ENCODE assay signal across 8 mouse cellular contexts in the genomic region with DNA sequence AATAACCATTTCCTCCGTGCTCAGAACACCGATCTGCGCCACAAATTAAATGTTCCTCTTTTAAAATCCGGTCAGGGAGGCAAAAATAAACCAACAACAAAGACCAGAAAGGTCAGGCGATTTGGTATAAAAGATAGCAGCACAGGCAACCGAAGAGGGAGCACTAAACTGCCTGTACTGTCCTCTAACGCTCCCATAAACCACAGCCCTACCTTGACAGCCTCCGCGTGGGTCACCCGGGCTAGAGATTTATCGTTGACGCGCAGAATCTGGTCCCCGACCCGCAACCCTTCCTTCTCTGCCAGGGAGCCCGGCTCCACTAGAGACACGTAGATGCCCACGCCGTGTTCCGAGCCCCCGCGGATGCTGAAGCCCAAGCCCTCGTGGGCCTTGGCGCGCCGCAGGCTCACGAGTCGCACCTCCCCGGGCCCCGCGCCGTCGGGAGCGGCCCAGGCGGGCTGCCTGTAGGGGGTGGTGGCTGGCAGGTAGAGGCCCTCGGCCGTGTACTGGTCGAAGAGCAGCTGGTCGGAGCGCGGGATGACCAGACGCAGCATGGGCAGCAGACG. TPM values are rescaled to one million over a fixed set of nuclear protein-coding genes. Genes with fewer than 3 reads are reported as not detected.
DNase-seq lines count a peak whose midpoint lies in the region; ATAC-seq lines count a peak whose summit lies in the region.

No protein-coding gene starts in this region.

- no peak for DNase-seq in heart, embryonic 10.5 days (ENCODE audit: low spot score)
- no peak for DNase-seq in heart, postnatal 4 days
- DNase-seq in forebrain, embryonic 14.5 days (ENCODE audit: low spot score): no peak
- DNase-seq in thymus, postnatal 4 days: no peak
- no peak for DNase-seq in gastrocnemius, postnatal 4 days (ENCODE audit: low spot score in 2 of 2)
- no peak for DNase-seq in layer of hippocampus, adult 18-20 months (ENCODE audit: low spot score in 2 of 2)

- peaks cover 31% of the 10 kb centered on the region for H3K4me1 ChIP-seq in heart, embryonic 10.5 days
- H3K4me1 ChIP-seq in forebrain, embryonic 14.5 days (ENCODE audit: control insufficient read depth, insufficient read depth, low read length): peaks cover 16% of the 10 kb centered on the region
- H3K4me1 ChIP-seq in liver, embryonic 12.5 days: peaks cover 19% of the 10 kb centered on the region

- no peaks in the 10 kb centered on the region for H3K36me3 ChIP-seq in heart, embryonic 10.5 days
- H3K36me3 ChIP-seq in forebrain, embryonic 14.5 days (ENCODE audit: control insufficient read depth, insufficient read depth, low read length): no peaks in the 10 kb centered on the region
- no peaks in the 10 kb centered on the region for H3K36me3 ChIP-seq in liver, embryonic 12.5 days

- peak; percentile 31 for ATAC-seq in CD4-positive, CD25-positive, alpha-beta regulatory T cell, adult 4 months
- no peak; the same call in 1 of the 2 replicates for ATAC-seq in forebrain, embryonic 14.5 days
- peak; percentile 30; the same call in 1 of the 2 replicates for ATAC-seq in liver, embryonic 12.5 days

- H3K4me2 ChIP-seq in forebrain, embryonic 14.5 days (ENCODE audit: low read length): peak overlapping the region; percentile 90
- peak overlapping the region; percentile 74 for H3K4me2 ChIP-seq in liver, embryonic 12.5 days

- 4% methylated on average over 43 of the region's 43 CpGs for WGBS in heart, embryonic 10.5 days
- WGBS in forebrain, embryonic 14.5 days: 3% methylated on average over 43 of the region's 43 CpGs
- 2% methylated on average over 43 of the region's 43 CpGs for WGBS in liver, embryonic 12.5 days (ENCODE audit: insufficient replicate concordance)

- peak overlapping the region; percentile 87 for H3K27ac ChIP-seq in heart, embryonic 10.5 days
- H3K27ac ChIP-seq in forebrain, embryonic 14.5 days (ENCODE audit: low read depth, low read length): no peak overlapping the region
- no peak overlapping the region for H3K27ac ChIP-seq in liver, embryonic 12.5 days

- peaks cover 32% of the 10 kb centered on the region for H3K27me3 ChIP-seq in heart, embryonic 10.5 days (ENCODE audit: insufficient read depth, poor library complexity, severe bottlenecking)
- H3K27me3 ChIP-seq in forebrain, embryonic 14.5 days (replicated peaks; ENCODE audit: control insufficient read depth, insufficient read depth, low read length): peaks cover 10% of the 10 kb centered on the region; the same call in 1 of the 2 replicates
- peaks cover 76% of the 10 kb centered on the region for H3K27me3 ChIP-seq in liver, embryonic 12.5 days (replicated peaks)

- H3K9ac ChIP-seq in forebrain, embryonic 14.5 days (ENCODE audit: low read length): peak overlapping the region; percentile 66
- H3K9ac ChIP-seq in liver, embryonic 12.5 days: no peak overlapping the region

- no peaks in the 10 kb centered on the region for H3K9me3 ChIP-seq in heart, embryonic 10.5 days
- H3K9me3 ChIP-seq in forebrain, embryonic 14.5 days (replicated peaks; ENCODE audit: control insufficient read depth, low read length): no peaks in the 10 kb centered on the region
- H3K9me3 ChIP-seq in liver, embryonic 12.5 days (replicated peaks): no peaks in the 10 kb centered on the region

- H3K4me3 ChIP-seq in heart, embryonic 10.5 days: peak overlapping the region; percentile 82
- H3K4me3 ChIP-seq in forebrain, embryonic 14.5 days (ENCODE audit: low read depth, low read length): peak overlapping the region; percentile 66
- peak overlapping the region; percentile 56 for H3K4me3 ChIP-seq in liver, embryonic 12.5 days

RNA-seq across cellular contexts. Expression of gene Whrn, which starts 1.3 kb away (rescaled TPM):
- polyA plus RNA-seq in heart, embryonic 10.5 days (2016; fragmentation: Nextera tagmentation; extraction: Ambion mirVana): 4.0 and 5.3 TPM in 2 replicates
- 1 to 10 TPM; 5.1 to 8.9 TPM for total RNA-seq in heart, postnatal 4 days (2021)
- 1 to 10 TPM; 3.4 to 4.0 TPM for polyA plus RNA-seq in CD4-positive, CD25-positive, alpha-beta regulatory T cell, adult 4 months (2017; shearing (Covaris generic))
- polyA plus RNA-seq in forebrain, embryonic 14.5 days (2014; fragmentation: Nextera tagmentation; extraction: Ambion mirVana): 4.1 and 5.0 TPM in 2 replicates
- polyA plus RNA-seq in liver, embryonic 12.5 days (2016; fragmentation: Nextera tagmentation; extraction: Ambion mirVana): 1.1 and 1.4 TPM in 2 replicates
- total RNA-seq in gastrocnemius, postnatal 4 days (2021): 1 to 10 TPM; 4.3 to 5.3 TPM
- 10 to 100 TPM; 18.0 to 21.8 TPM for total RNA-seq in layer of hippocampus, adult 18-20 months (2021)

RNA-seq across cellular contexts. Expression of gene Atp6v1g1, which starts 50.1 kb away (rescaled TPM):
- 190 and 227 TPM in 2 replicates for polyA plus RNA-seq in heart, embryonic 10.5 days (2016; fragmentation: Nextera tagmentation; extraction: Ambion mirVana)
- total RNA-seq in heart, postnatal 4 days (2021): 100 to 1,000 TPM; 158 to 159 TPM
- 100 to 1,000 TPM; 198 to 222 TPM for polyA plus RNA-seq in CD4-positive, CD25-positive, alpha-beta regulatory T cell, adult 4 months (2017; shearing (Covaris generic))
- polyA plus RNA-seq in forebrain, embryonic 14.5 days (2014; fragmentation: Nextera tagmentation; extraction: Ambion mirVana): 526 and 544 TPM in 2 replicates
- polyA plus RNA-seq in liver, embryonic 12.5 days (2016; fragmentation: Nextera tagmentation; extraction: Ambion mirVana): 124 and 125 TPM in 2 replicates
- total RNA-seq in gastrocnemius, postnatal 4 days (2021): 100 to 1,000 TPM; 224 to 226 TPM
- total RNA-seq in layer of hippocampus, adult 18-20 months (2021): 100 to 1,000 TPM; 126 to 138 TPM
